Mouse (Mus musculus) stomach, embryonic 16.5 days (tissue): ENCODE results near the gene Tnnt1. TPM values are rescaled to one million over a fixed set of nuclear protein-coding genes. Genes with fewer than 3 reads are reported as not detected.

Experiments used
- ATAC-seq: fragments of 200-750 bp; cut with Nextera tagmentation; 2 replicates; pipeline ENCODE4 v1.8.0; 2017; ENCODE audit warnings: moderate number of reproducible peaks, moderate TSS enrichment; ENCODE audit not compliant: insufficient read depth, low FRiP score
- H3K27ac ChIP-seq: fragments of 300-500 bp; sonication (generic); 2 replicates; pipeline ENCODE4 v1.5.1; 2014; ENCODE audit warnings: low read length
- H3K27me3 ChIP-seq: fragments of 300-500 bp; sonication (generic); 2 replicates; pipeline ENCODE4 v1.6.1; 2014; ENCODE audit warnings: low read length, control low read depth, mixed read lengths; ENCODE audit not compliant: control insufficient read depth, insufficient read depth
- H3K36me3 ChIP-seq: fragments of 300-500 bp; sonication (generic); 2 replicates; pipeline ENCODE4 v1.6.1; 2014; ENCODE audit warnings: low read length; ENCODE audit not compliant: control insufficient read depth, insufficient read depth
- H3K4me1 ChIP-seq: fragments of 300-500 bp; sonication (generic); 2 replicates; pipeline ENCODE4 v1.6.1; 2014; ENCODE audit warnings: low read length, control low read depth, mixed read lengths; ENCODE audit not compliant: control insufficient read depth, insufficient read depth
- H3K4me2 ChIP-seq: fragments of 300-500 bp; sonication (generic); 2 replicates; pipeline ENCODE4 v1.6.1; 2014; ENCODE audit warnings: low read depth, low read length, mixed read lengths
- H3K4me3 ChIP-seq: fragments of 300-500 bp; sonication (generic); replicated peaks from 2 replicates; pipeline ENCODE4 v1.5.1; 2014; ENCODE audit warnings: mild to moderate bottlenecking, low read length
- H3K9ac ChIP-seq: fragments of 300-500 bp; sonication (generic); 2 replicates; pipeline ENCODE4 v1.6.1; 2014; ENCODE audit warnings: low read length
- H3K9me3 ChIP-seq: fragments of 300-500 bp; sonication (generic); replicated peaks from 2 replicates; pipeline ENCODE4 v1.6.1; 2016; ENCODE audit warnings: low read length, control low read depth; ENCODE audit not compliant: control insufficient read depth
- WGBS: fragments of 180-500 bp; shearing (Covaris S2); extraction: QIAGEN DNeasy Blood & Tissue Kit; methylation state at CpG from one replicate; pipeline ENCODE4 v1.1.7; 2014; 5-methylcytosine and 5-hydroxymethylcytosine counted together
- polyA plus RNA-seq: library from polyadenylated mRNA; unstranded; fragments of >200 nt; fragmentation: Nextera tagmentation; extraction: Ambion mirVana; gene quantifications from 2 replicates; pipeline ENCODE4 v1.2.1, GENCODE M21; 2015

Gene Tnnt1
- polyA plus RNA-seq, 1 experiment from 2014 or later, result 111 TPM

- H3K4me3 ChIP-seq, result peak overlapping the region; percentile 72
- peaks cover 25% of the 10 kb centered on the region for H3K4me1 ChIP-seq
- H3K4me2 ChIP-seq, result peak overlapping the region; percentile 62
- no peaks in the 10 kb centered on the region for H3K27me3 ChIP-seq
- peak overlapping the region; percentile 96; the same call in 1 of the 2 replicates for H3K9ac ChIP-seq
- H3K27ac ChIP-seq, result peak overlapping the region; percentile 93; the same call in 1 of the 2 replicates
- H3K36me3 ChIP-seq, result no peaks in the 10 kb centered on the region
- no peak for ATAC-seq
- no peaks in the 10 kb centered on the region for H3K9me3 ChIP-seq
- 10% methylated on average over 14 of the region's 14 CpGs for WGBS
These were observed 13.6 kb downstream of the Tnnt1 start for GRCm38 (mm10) chr7:4502421-4503090.

DNA sequence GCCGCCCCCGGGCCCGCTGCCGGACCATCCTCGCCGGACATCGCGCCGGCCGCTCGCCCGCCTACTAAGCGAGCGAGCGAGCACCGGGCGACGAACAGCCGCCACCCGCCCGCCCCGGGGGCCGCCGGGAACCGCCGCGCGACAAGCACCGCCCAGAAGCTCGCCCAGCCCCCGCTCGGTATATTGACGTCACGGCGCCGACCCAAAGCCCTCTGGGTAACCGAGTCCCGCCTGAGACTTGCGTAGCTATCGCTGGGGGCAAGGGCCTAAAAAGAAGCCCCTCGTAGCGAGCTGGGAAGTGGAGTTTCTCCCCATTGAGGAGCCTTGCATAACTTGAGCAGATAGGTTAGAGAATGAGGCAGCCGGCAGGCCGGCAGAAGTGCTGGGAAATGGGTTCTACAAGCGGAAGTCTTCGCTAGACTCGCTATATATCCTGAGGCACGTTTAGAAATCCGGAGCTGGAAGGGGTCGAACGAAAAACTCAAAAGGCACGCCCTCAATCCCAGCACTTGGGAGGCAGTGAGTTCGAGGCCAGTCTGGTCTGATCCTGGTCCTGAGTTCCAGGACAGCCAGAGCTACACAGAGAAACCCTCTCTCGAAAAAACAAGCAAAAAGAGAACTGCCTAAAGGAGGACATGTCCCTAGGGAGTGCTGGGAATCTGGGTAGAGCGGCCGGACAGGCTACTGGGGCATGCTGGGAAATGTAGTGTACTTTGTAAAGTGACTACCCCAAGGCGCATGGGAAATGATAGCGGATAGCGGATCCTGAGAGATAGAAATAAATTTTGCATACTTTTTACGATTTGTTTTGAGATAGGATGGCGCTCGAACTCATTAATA is 14.4 kb downstream of the Tnnt1 start, which contains the start of gene Ppp1r12c:
Gene Ppp1r12c (minus strand): TSS at position 123 of the 840 bp plus-strand sequence.
- ATAC-seq, result peak; percentile 94
- Histone ChIP-seq H3K9me3 (no peaks in the 10 kb centered on the region), H3K27ac (peak within 1 kb of the TSS; percentile 93), H3K27me3 (no peaks in the 10 kb centered on the region), H3K36me3 (no peaks in the 10 kb centered on the region), H3K4me3 (peak within 1 kb of the TSS; percentile 72), H3K9ac (peak within 1 kb of the TSS; percentile 96), H3K4me2 (peak within 1 kb of the TSS; percentile 83), H3K4me1 (peaks cover 25% of the 10 kb centered on the region)
- under 1% methylated on average over 62 of the region's 62 CpGs for WGBS

DNA sequence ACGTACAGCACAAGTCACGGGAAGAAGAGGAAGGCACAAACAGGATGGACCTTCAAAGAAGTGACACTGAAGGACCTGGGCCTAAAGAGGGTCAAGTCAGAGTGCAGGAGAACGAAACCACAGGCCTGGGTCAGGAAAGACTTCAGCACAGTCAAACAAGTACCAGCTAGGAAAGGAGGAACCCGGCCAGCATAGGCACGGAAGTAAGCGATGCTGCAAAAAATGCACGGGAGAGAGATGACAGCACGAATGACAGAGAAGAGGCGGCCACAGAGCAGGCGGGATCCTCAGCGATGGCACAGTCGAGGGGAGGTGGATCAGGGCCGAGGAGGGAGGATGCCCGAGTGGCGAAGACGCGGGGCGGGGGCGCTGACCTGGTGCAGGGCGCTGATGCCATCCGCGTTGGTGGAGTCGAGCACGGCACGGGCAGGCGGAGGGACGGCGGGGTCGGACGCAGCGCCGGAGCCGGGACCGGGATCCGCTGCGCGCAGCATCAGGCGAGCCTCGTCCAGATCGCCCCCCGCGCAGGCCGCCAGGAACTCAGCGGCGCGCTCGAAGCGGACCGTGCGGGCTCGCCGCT is 15.2 kb downstream of the Tnnt1 start:
- ATAC-seq, result peak; percentile 11; the same call in 1 of the 2 replicates
- peaks cover 25% of the 10 kb centered on the region for H3K4me1 ChIP-seq
- H3K9me3 ChIP-seq, result no peaks in the 10 kb centered on the region
- peak overlapping the region; percentile 96 for H3K9ac ChIP-seq
- H3K36me3 ChIP-seq, result no peaks in the 10 kb centered on the region
- peak overlapping the region; percentile 72 for H3K4me3 ChIP-seq
- peak overlapping the region; percentile 83 for H3K4me2 ChIP-seq
- peak overlapping the region; percentile 93 for H3K27ac ChIP-seq
- H3K27me3 ChIP-seq, result no peaks in the 10 kb centered on the region
- under 1% methylated on average over 34 of the region's 52 CpGs for WGBS

- H3K9ac ChIP-seq, result peak overlapping the region; percentile 96
- peak overlapping the region; percentile 83 for H3K4me2 ChIP-seq
- H3K4me3 ChIP-seq, result peak overlapping the region; percentile 12; the same call in 1 of the 2 replicates
- no peaks in the 10 kb centered on the region for H3K9me3 ChIP-seq
- H3K27me3 ChIP-seq, result no peaks in the 10 kb centered on the region
- WGBS, result 82% methylated on average over 4 of the region's 4 CpGs
- no peaks in the 10 kb centered on the region for H3K36me3 ChIP-seq
- H3K4me1 ChIP-seq, result peaks cover 25% of the 10 kb centered on the region
- peak overlapping the region; percentile 75 for H3K27ac ChIP-seq
- no peak for ATAC-seq
These were observed 17.1 kb downstream of the Tnnt1 start for GRCm38 (mm10) chr7:4499034-4499433.

- H3K9ac ChIP-seq, result peak overlapping the region; percentile 30; the same call in 1 of the 2 replicates
These were observed 17.9 kb downstream of the Tnnt1 start for GRCm38 (mm10) chr7:4498251-4498650.

GRCm38 (mm10) chr7:4497271-4497903 is 18.8 kb downstream of the Tnnt1 start:
- 90% methylated on average over 9 of the region's 9 CpGs for WGBS
- ATAC-seq, result no peak
- Histone ChIP-seq H3K27ac (peak overlapping the region; percentile 38; the same call in 1 of the 2 replicates), H3K36me3 (no peaks in the 10 kb centered on the region), H3K9ac (0 out of 2 replicates have a peak overlapping the region, but pooled peaks have one; percentile 2), H3K27me3 (no peaks in the 10 kb centered on the region), H3K4me1 (peaks cover 31% of the 10 kb centered on the region), H3K9me3 (no peaks in the 10 kb centered on the region), H3K4me2 (peak overlapping the region; percentile 83), H3K4me3 (no peak overlapping the region)

More at GRCm38 (mm10) chr7:4498251-4498650, 17.9 kb downstream of the Tnnt1 start:
- H3K4me2 ChIP-seq, result peak overlapping the region; percentile 83
- no peaks in the 10 kb centered on the region for H3K27me3 ChIP-seq
- H3K36me3 ChIP-seq, result no peaks in the 10 kb centered on the region
- peak overlapping the region; percentile 12; the same call in 1 of the 2 replicates for H3K4me3 ChIP-seq
- H3K9me3 ChIP-seq, result no peaks in the 10 kb centered on the region
- WGBS, result 28% methylated on average over 9 of the region's 9 CpGs
- peaks cover 25% of the 10 kb centered on the region for H3K4me1 ChIP-seq
- peak overlapping the region; percentile 75 for H3K27ac ChIP-seq
- ATAC-seq, result peak; percentile 63

- no peak overlapping the region for H3K4me3 ChIP-seq
- H3K27me3 ChIP-seq, result no peaks in the 10 kb centered on the region
- no peak for ATAC-seq
- no peaks in the 10 kb centered on the region for H3K36me3 ChIP-seq
- 90% methylated on average over 3 of the region's 3 CpGs for WGBS
- no peak overlapping the region for H3K4me2 ChIP-seq
- no peaks in the 10 kb centered on the region for H3K9me3 ChIP-seq
- peaks cover 33% of the 10 kb centered on the region for H3K4me1 ChIP-seq
- H3K27ac ChIP-seq, result no peak overlapping the region
- H3K9ac ChIP-seq, result no peak overlapping the region
These were observed 19.7 kb downstream of the Tnnt1 start for GRCm38 (mm10) chr7:4496468-4496867.

DNA sequence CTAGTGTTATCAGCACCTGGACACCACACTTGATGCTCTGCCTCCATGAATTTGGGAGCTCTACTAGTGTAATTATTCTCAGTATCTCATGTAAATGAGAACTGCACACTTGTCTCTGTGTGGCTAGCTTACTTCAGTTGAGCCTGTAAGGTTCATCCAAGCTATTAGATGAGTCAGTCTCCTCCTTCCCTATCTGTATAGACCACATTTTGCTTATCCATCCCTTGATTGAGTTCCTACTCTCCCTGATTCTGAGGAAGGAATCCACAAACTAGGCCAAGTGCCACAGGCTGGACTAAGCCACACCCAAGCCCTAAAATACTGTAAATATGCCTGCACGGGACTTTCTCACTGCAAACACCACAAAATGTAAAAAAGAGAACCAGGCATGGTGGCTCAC is 22.2 kb downstream of the Tnnt1 start:
- no peaks in the 10 kb centered on the region for H3K27me3 ChIP-seq
- H3K4me1 ChIP-seq, result peaks cover 18% of the 10 kb centered on the region
- ATAC-seq, result no peak
- WGBS, result 56% methylated on average over 1 of the region's 1 CpGs
- H3K4me3 ChIP-seq, result no peak overlapping the region
- no peak overlapping the region for H3K4me2 ChIP-seq
- H3K27ac ChIP-seq, result no peak overlapping the region
- H3K9ac ChIP-seq, result no peak overlapping the region
- no peaks in the 10 kb centered on the region; the same call in 1 of the 2 replicates for H3K36me3 ChIP-seq
- H3K9me3 ChIP-seq, result no peaks in the 10 kb centered on the region
